Mouse (Mus musculus): ENCODE results near the gene Hnrnpa3. TPM values are rescaled to one million over a fixed set of nuclear protein-coding genes. Genes with fewer than 3 reads are reported as not detected.
A peak's percentile ranks its signal among the peaks of the same experiment; 100 is the strongest.
"Not testable (repeated sequence)": the region's sequence is repeated elsewhere in the genome, so short reads cannot be mapped to it uniquely, and the experiment has no call there.

Hnrnpa3 gene
- 179 and 194 TPM in 2 replicates for polyA plus RNA-seq (2015; fragmentation: Nextera tagmentation; extraction: Ambion mirVana)

DNA sequence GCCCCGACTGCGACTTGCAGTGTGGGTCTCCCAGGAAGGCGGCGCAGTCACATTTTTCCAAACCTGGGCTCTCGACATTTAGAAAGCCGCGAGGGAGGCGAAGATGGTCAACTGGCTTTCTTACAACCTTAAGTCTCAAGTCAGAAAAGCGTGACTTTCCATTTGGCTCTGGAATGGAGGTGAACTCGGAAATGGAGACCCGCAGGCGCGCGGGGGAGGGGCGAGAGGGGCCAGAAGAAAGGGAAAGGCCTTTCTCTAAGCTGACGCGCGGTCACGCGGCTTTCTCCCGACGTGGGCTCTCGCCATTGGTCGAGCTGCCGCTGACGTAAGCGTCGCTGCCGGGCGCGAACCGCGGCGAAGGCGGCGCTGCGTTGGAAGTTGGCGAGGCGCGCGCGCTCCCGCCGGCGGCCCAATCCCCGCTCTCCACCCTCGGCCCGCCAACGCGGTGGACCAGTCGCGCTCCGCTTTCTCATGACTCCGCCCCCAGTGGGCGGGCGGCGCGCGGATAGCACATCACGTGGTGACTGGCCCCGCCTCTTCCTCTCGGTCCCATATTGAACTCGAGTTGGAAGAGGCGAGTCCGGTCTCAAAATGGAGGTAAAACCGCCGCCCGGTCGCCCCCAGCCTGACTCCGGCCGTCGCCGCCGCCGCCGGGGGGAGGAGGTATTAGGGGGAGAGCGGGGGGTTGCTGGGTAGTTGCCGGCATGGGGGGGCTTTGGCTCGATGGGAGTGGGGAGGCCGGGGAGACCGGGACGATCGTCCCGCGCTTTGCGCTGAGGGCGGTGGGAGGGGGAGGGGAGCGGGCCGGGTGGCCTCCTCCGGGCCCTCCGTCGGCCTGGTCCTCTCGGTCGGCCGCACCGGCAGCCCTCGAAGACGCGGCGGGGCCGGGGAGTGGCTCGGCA, at the start of gene Hnrnpa3:
Gene Hnrnpa3, plus strand, starts transcription at position 535 of the 902 bp plus-strand sequence.
- peak; percentile 96 for ATAC-seq (replicated peaks)
- peaks cover 16% of the 10 kb centered on the region; the same call in 1 of the 2 replicates for H3K36me3 ChIP-seq (replicated peaks)
- WGBS: under 1% methylated on average over 79 of the region's 102 CpGs
- no peaks in the 10 kb centered on the region for H3K27me3 ChIP-seq (replicated peaks)
- no peaks in the 10 kb centered on the region for H3K9me3 ChIP-seq
- H3K9ac ChIP-seq: peak within 1 kb of the TSS; percentile 82
- H3K4me1 ChIP-seq: peaks cover 23% of the 10 kb centered on the region
- H3K4me2 ChIP-seq: peak within 1 kb of the TSS; percentile 64
- peak within 1 kb of the TSS; percentile 99 for H3K27ac ChIP-seq
- H3K4me3 ChIP-seq: peak within 1 kb of the TSS; percentile 64

DNA sequence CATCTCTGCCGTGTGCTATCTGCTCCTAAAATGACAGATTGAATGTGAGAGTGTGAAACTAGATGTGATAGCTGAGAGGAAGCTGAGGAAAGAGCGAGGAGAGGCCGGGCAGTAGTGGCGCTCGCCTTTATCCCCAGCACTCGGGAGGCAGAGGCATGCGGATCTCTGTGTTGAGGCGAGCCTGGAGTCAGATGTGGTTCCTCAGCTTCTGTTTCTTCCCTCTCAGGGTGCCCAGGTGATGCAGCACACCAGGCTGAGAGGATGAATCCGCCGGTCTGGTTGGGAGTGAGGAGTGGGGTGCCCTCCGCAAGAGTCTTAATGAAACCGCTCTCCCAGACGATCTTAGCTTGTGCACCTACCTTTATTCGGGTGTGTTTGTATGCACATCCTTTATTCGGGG, 49.1 kb upstream of the Hnrnpa3 start:
- no peaks in the 10 kb centered on the region for H3K36me3 ChIP-seq (replicated peaks)
- no peak for ATAC-seq (replicated peaks)

DNA sequence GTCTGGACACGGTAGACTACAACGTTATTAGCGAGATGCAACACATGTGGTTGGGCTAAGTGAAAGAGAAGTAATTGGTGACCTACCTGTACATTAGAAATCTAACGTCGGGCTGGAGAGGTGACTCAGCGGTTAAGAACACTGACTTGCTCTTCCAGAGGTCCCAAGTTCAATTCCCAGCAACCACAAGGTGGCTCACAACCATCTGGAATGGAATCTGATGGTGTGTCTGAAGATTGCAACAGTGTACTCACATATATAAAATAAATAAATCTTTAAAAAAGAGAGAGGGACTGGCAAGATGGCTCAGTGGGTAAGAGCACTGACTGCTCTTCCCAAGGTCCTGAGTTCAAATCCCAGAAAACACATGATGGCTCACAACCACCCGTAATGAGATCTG, 48.5 kb upstream of the Hnrnpa3 start:
- peaks cover 19% of the 10 kb centered on the region for H3K27me3 ChIP-seq (replicated peaks)
- ATAC-seq (replicated peaks); H3K36me3 ChIP-seq (replicated peaks); H3K9me3 ChIP-seq; H3K27ac ChIP-seq; H3K4me3 ChIP-seq; H3K4me2 ChIP-seq; H3K9ac ChIP-seq; H3K4me1 ChIP-seq: not testable (repeated sequence)
- 86% methylated on average over 7 of the region's 7 CpGs for WGBS

More for the DNA sequence above, 49.1 kb upstream of the Hnrnpa3 start:
- H3K9ac ChIP-seq: no peak overlapping the region
- H3K4me2 ChIP-seq: peak overlapping the region; percentile 42
- H3K27ac ChIP-seq: no peak overlapping the region
- H3K27me3 ChIP-seq (replicated peaks): peaks cover 19% of the 10 kb centered on the region
- H3K4me3 ChIP-seq: 0 out of 2 replicates have a peak overlapping the region, but pooled peaks have one; percentile 14
- WGBS: 65% methylated on average over 15 of the region's 15 CpGs
- no peaks in the 10 kb centered on the region for H3K9me3 ChIP-seq
- H3K4me1 ChIP-seq: peaks cover 8% of the 10 kb centered on the region; the same call in 1 of the 2 replicates

DNA sequence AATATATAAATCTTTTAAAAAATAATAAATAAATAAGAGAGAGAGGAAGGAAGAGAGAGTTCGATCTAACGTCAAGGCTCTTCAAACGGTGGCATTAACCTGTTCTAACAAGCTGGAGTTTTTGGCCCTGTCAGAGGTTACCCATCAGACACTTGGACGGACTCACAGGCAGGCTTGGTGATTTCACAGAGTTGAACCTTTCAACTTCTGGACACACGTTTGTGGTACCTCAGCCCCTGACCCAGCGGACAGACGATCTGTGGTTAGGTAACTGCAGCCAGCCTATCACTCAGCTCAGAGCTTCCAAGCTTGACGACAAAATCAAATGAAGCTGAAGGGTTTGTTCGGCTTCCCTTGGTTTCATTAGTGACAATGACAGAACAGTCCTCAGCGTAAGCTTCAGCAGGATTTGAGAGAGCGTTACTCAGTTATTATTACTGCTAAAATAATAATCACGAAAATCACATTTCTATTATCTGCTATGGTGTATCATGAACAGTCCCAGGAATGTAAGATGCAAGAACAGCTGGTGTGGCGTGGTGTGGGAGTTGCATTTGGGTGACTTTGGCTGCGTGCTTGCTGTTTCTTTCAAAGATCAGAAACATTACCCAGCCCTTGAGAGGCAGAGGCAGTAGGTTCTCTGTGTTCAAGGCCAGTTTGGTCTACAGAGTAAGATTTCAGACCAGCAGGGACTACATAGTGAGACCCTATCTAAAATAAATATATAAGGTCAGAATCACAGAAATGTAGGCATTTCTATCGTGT, 47.8 kb upstream of the Hnrnpa3 start:
- Histone ChIP-seq H3K4me3 (no peak overlapping the region), H3K27me3 (replicated peaks) (peaks cover 19% of the 10 kb centered on the region), H3K4me1 (peaks cover 6% of the 10 kb centered on the region; the same call in 1 of the 2 replicates), H3K9me3 (no peaks in the 10 kb centered on the region), H3K9ac (no peak overlapping the region), H3K27ac (no peak overlapping the region), H3K36me3 (replicated peaks) (no peaks in the 10 kb centered on the region), H3K4me2 (no peak overlapping the region)
- ATAC-seq (replicated peaks): no peak
- 88% methylated on average over 15 of the region's 15 CpGs for WGBS

DNA sequence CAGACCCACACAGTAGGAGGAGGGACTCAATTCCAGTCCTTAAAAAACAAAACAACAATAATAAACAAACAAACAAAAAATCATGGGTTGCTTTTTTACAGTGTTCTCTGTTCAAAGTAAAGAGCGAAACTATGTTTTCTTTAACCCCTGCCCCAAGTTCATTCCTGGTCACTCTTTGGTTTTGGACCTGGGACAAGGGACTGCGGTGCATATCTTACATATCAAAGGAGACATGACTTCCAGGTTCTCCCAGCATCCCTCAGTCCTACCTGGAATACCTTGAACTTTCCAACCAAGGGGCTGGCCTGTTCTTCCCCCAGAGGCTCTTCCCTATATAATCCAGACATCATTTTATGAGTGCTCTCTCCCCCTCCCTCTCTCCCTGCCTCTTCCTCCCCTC, 47.1 kb upstream of the Hnrnpa3 start:
- no peak for ATAC-seq (replicated peaks)
- H3K9ac ChIP-seq: no peak overlapping the region
- WGBS: 85% methylated on average over 2 of the region's 2 CpGs
- H3K4me2 ChIP-seq: no peak overlapping the region
- H3K4me3 ChIP-seq: no peak overlapping the region
- H3K27ac ChIP-seq: no peak overlapping the region
- H3K27me3 ChIP-seq (replicated peaks): peaks cover 15% of the 10 kb centered on the region
- no peaks in the 10 kb centered on the region for H3K9me3 ChIP-seq
- H3K4me1 ChIP-seq: peaks cover 6% of the 10 kb centered on the region; the same call in 1 of the 2 replicates
- H3K36me3 ChIP-seq (replicated peaks): no peaks in the 10 kb centered on the region

DNA sequence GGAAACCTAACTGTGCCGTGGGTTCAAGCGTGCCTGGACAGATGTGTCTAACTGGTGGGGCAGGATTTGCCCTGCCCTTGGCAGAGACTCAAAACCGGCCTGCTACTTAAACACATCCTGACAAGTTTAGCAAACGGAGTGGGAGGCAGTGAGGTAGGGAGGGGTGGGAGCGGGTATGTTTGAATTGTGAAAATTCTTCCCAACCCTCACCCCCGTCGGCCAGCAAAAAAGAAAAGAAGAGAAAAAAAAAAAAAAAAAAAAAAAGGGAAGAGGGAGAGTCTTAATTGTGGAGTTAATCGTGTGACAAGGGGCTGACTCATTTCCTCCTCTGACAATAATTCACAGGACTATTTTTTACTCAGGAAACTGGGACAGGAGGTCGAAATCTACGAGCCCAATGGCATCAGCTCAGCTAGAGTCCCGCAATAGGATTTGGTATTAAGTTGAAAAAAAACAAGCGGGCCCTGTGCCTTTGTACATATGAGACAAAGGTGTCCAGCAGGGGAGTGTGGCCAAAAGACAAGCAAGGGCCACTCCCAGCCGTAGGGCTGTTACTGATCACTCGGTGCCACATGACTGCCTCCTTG, 46.0 kb upstream of the Hnrnpa3 start:
- WGBS: 16% methylated on average over 14 of the region's 14 CpGs
- ATAC-seq (replicated peaks): no peak

DNA sequence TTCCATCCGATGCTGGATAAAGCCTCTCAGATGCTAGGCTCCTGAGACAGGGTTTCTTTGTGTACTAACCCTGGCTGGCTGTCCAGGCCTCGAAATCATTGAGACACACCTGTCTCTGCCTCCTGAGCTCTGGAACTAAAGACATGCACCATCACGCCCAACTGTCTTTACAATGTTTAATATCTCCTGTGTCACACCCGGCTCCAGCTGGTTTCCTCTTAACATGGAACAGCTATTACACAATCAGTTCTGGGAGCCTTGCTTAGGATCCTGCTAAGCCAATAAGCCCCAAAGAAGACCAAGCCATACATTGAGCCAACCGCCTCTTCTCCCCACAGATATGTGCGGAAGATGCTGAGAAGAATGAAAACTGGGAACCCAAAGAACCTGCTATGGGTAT, 44.5 kb upstream of the Hnrnpa3 start:
- Histone ChIP-seq H3K4me3 (no peak overlapping the region), H3K9ac (no peak overlapping the region), H3K4me1 (no peaks in the 10 kb centered on the region), H3K27me3 (replicated peaks) (peaks cover 7% of the 10 kb centered on the region), H3K27ac (no peak overlapping the region), H3K9me3 (no peaks in the 10 kb centered on the region), H3K4me2 (no peak overlapping the region), H3K36me3 (replicated peaks) (no peaks in the 10 kb centered on the region)
- no peak for ATAC-seq (replicated peaks)
- WGBS: 96% methylated on average over 6 of the region's 6 CpGs

More for the DNA sequence above, 46.0 kb upstream of the Hnrnpa3 start:
- Histone ChIP-seq H3K4me1 (peaks cover 6% of the 10 kb centered on the region; the same call in 1 of the 2 replicates), H3K4me3 (no peak overlapping the region), H3K9ac (no peak overlapping the region), H3K27me3 (replicated peaks) (peaks cover 13% of the 10 kb centered on the region), H3K4me2 (no peak overlapping the region; the same call in 1 of the 2 replicates), H3K36me3 (replicated peaks) (no peaks in the 10 kb centered on the region), H3K27ac (no peak overlapping the region), H3K9me3 (no peaks in the 10 kb centered on the region)

DNA sequence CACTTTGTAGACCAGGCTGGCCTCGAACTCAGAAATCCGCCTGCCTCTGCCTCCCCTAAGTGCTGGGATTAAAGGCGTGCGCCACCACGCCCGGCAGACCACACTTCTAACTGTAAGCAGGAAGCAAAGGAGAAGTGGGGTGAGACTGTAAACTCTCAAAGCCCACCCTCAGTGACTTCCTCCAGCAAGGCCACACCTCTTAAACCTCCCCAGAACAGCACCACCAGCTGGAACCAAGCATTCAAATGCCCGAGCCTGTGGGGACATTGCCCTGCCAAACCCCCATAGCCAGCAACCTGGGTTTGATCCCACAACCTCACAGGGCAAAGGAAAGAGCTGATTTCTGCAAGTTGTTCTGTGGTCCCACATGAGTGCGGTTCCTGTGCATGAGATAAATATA, 42.1 kb upstream of the Hnrnpa3 start:
- no peak overlapping the region for H3K4me2 ChIP-seq
- no peaks in the 10 kb centered on the region for H3K4me1 ChIP-seq
- no peaks in the 10 kb centered on the region for H3K9me3 ChIP-seq
- 95% methylated on average over 8 of the region's 8 CpGs for WGBS
- ATAC-seq (replicated peaks): no peak
- H3K4me3 ChIP-seq: no peak overlapping the region
- H3K36me3 ChIP-seq (replicated peaks): no peaks in the 10 kb centered on the region
- no peak overlapping the region for H3K9ac ChIP-seq
- H3K27ac ChIP-seq: no peak overlapping the region
- H3K27me3 ChIP-seq (replicated peaks): no peaks in the 10 kb centered on the region

DNA sequence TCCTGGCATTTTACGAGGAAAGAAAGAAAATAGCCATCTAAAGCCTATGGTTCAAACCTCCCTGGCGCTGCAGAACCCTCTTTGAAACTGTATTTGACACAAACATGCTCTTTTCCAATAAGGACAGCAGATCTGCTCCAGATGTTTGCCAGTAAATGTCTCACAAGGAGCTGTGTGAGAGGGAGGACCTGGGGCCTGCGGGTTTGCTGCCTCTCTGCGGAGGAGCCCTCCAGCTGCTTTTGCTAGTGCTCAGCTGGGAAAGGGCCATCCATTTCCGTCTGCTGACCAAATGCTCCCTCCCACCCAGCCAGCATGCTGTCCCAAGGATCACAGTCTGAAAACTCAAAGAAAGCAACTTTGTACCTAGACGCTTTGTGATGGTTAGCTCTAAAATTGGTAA, 40.3 kb upstream of the Hnrnpa3 start:
- no peak overlapping the region for H3K9ac ChIP-seq
- H3K9me3 ChIP-seq: no peaks in the 10 kb centered on the region
- no peak overlapping the region for H3K27ac ChIP-seq
- H3K4me3 ChIP-seq: no peak overlapping the region
- 64% methylated on average over 6 of the region's 6 CpGs for WGBS
- no peaks in the 10 kb centered on the region for H3K36me3 ChIP-seq (replicated peaks)
- ATAC-seq (replicated peaks): no peak
- H3K27me3 ChIP-seq (replicated peaks): no peaks in the 10 kb centered on the region
- no peak overlapping the region for H3K4me2 ChIP-seq
- H3K4me1 ChIP-seq: no peaks in the 10 kb centered on the region

DNA sequence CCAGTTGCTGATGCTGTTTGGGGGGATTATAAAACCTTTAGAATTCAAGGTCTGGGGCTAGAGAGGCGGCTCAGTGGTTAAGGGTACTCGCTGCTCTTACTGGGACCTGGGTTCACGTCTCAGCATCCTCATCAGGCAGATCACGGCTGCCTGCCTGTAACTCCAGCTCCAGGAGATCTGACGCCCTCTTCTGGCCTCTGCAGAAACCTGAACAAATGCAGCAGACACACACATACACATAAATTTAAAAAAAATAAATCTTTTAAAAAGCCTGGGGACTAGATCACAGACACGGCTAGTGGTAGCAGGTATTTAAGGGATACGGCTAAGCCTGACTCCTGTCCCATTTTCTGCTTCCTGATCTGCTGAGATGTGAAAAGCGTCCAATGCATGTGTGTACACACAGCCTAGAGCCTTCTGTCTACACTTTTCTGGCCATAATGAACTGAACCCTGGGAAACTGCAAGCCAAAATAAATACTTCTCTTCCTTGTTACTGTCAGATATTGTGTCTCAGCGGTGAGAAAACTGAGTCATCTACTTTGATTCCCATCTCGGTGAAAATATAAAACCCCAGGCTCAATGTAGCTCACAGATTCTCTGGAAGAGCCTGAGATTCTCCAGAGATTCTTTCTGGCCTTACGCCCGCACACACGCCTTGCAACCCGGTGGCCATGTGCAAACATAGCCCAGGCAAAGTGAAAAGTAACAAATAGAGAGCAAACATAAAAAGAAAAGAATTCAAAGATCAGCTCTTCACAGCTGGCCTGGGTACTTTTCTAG, 37.0 kb upstream of the Hnrnpa3 start:
- H3K4me1 ChIP-seq: no peaks in the 10 kb centered on the region
- WGBS: 87% methylated on average over 14 of the region's 14 CpGs
- ATAC-seq (replicated peaks): no peak
- H3K27ac ChIP-seq: no peak overlapping the region
- no peak overlapping the region for H3K4me2 ChIP-seq
- no peaks in the 10 kb centered on the region for H3K9me3 ChIP-seq
- no peaks in the 10 kb centered on the region for H3K27me3 ChIP-seq (replicated peaks)
- no peaks in the 10 kb centered on the region for H3K36me3 ChIP-seq (replicated peaks)
- H3K4me3 ChIP-seq: no peak overlapping the region
- no peak overlapping the region for H3K9ac ChIP-seq

DNA sequence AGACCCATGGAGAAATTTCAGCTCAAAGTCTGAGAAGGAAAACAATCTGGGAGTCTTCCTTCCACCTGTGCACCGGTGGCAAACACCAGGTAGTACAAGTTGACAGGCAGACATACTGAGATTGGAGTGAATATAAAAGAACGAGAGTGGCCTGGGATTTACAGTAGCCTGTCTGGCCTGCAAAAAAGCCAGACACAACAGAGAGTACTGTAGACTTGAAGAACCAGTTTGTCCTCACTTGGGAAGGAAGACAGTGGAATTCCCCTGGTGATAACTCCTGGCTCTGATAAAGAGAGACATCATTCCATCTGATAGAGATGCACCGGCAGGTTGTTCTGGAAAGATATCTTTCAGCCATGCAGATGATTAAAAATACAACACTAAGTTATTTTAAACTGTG, 34.0 kb upstream of the Hnrnpa3 start:
- H3K36me3 ChIP-seq (replicated peaks): no peaks in the 10 kb centered on the region
- no peak overlapping the region for H3K27ac ChIP-seq
- no peak overlapping the region for H3K4me3 ChIP-seq
- H3K9me3 ChIP-seq: no peaks in the 10 kb centered on the region
- 82% methylated on average over 3 of the region's 3 CpGs for WGBS
- H3K27me3 ChIP-seq (replicated peaks): no peaks in the 10 kb centered on the region
- ATAC-seq (replicated peaks): no peak
- H3K9ac ChIP-seq: no peak overlapping the region
- no peaks in the 10 kb centered on the region for H3K4me1 ChIP-seq
- H3K4me2 ChIP-seq: no peak overlapping the region

All from midbrain, embryonic 15.5 days (tissue).